Mouse (Mus musculus): ENCODE measurements around the gene Gm3604.
A peak's percentile ranks its signal among the peaks of the same experiment; 100 is the strongest.
"Not testable (repeated sequence)": the region's sequence is repeated elsewhere in the genome, so short reads cannot be mapped to it uniquely, and the experiment has no call there.

The Gm3604 gene

DNA sequence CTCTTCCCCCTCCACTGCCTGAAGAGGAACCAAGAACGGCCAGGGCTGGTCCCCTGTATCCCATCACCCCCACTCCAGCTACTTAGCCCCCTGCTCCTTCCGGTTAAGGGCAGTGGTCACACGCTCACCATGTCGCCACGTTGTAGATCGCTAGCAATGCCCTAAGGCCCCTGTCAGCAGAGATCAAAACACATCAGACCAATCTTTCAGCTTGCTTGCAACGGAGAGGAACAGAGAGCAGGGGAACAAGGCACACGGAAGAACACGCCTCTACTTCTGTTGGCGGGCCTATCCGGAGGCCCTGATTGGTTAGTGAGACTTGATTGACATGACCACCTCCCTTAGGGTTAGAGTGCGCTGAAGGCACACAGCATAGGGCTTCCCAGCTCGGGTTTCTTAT is at the start of gene Gm3604:
Gene Gm3604, minus strand, starts transcription at position 226 of the 400 bp plus-strand sequence.
- DNase-seq, result peak; percentile 64

DNA sequence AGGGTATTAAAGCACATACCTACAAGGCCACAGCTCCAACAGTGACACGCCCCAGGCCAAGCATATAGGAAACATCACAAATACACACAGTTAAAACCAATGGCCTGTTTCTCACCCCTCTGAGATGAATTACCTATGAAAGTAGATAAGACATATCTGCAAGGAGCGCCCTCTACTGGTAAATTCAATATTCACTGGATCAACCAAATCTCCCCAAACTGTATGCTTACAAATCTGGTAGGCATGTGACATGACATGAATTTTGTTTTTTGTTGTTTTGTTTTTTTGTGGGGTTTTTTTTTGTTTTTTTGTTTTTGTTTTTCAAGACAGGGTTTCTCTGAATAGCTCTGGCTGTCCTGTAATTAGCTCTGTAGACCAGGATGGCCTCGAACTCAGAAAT is 16.2 kb upstream of the Gm3604 start:
- not testable (repeated sequence) for DNase-seq

GRCm38 (mm10) chr13:62390076-62390620 is 7.2 kb upstream of the Gm3604 start:
- DNase-seq, result not testable (repeated sequence)

DNA sequence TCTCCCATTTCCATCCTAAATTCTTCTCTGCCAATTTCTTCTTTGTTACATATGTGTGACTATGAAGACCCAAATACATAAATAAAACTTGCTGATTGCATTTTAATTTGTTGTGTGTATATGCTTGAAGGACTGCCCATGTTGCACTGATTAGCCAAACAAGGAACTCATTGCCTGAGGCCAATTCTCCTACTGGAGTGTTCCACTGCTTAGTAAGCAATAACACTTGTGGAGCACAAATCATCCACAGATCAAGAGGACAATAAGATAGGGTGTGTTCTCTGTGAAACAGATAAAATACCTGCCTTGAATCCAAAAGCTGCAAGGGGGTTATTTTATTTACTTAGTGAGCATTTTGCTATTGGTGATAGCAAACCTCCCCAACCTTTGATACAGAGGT is 51.2 kb downstream of the Gm3604 start:
- no peak for DNase-seq

- no peak for DNase-seq
Measured at GRCm38 (mm10) chr13:62331381-62331780, 51.6 kb downstream of the Gm3604 start.

All from thymus, postnatal 25 days (tissue).